ENCODE assay signal across 19 mouse cellular contexts in the genomic region with DNA sequence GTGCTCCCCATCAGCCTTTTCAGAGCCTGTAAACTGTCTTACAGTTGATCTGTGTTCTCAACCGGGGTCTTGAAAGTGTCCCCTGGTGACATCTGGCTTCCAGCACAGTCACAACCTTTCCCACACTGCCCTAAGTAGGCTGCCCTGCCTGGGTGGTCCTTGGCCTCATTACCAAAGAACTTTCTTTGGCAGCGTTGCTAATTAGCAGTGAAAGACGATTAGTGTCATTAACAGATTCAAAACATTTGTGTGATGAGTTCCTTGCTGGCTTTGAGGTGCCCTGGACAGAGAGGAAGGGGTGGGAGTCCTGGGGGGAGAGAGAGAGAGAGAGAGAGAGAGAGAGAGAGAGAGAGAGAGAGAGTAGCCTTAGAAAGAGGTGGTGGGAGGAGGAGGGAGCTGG. TPM values are rescaled to one million over a fixed set of nuclear protein-coding genes. Genes with fewer than 3 reads are reported as not detected.
A peak's percentile ranks its signal among the peaks of the same experiment; 100 is the strongest.
DNase-seq lines count a peak whose midpoint lies in the region; ATAC-seq lines count a peak whose summit lies in the region.
"Had no signal": no experiment of that assay in that cellular context is flagged by ENCODE, and none has a peak within 500 bp of the region (broad histone marks: within the 10 kb centered on the region; RNA-seq: fewer than 3 reads in every experiment).

No protein-coding gene starts in this region.

- DNase-seq in hindbrain, embryonic 14.5 days (ENCODE audit: low spot score), result no peak
- DNase-seq in midbrain, embryonic 10.5 days (ENCODE audit: low spot score), result no peak
- DNase-seq in midbrain, embryonic 14.5 days, result no peak
- DNase-seq in forelimb bud, embryonic 11.5 days (ENCODE audit: low read depth, low spot score), result peak; percentile 61
- no peak for DNase-seq in layer of hippocampus, adult 9-11 months
- no peak for DNase-seq in liver
- DNase-seq: adrenal gland, adult 8-10 months; cerebellum, adult 8-10 months; gastrocnemius, postnatal 10 days; heart, adult 2 months; kidney, adult 9 months; thymus, adult 18-20 months had no signal

- no peak overlapping the region for H3K27ac ChIP-seq in hindbrain, embryonic 16.5 days (ENCODE audit: low read depth, low read length)
- no peak overlapping the region for H3K27ac ChIP-seq in hindbrain, embryonic 14.5 days
- H3K27ac ChIP-seq in midbrain, embryonic 10.5 days (replicated peaks), result 0 out of 2 replicates have a peak overlapping the region, but pooled peaks have one; percentile 13
- no peak overlapping the region for H3K27ac ChIP-seq in midbrain, embryonic 14.5 days (replicated peaks; ENCODE audit: low read depth, low read length)
- H3K27ac ChIP-seq: embryonic facial prominence, embryonic 13.5 days; heart, adult 2 months; hindbrain, embryonic 12.5 days; limb, embryonic 13.5 days had no signal

- H3K9ac ChIP-seq in hindbrain, embryonic 16.5 days (ENCODE audit: low read depth, low read length), result no peak overlapping the region
- no peak overlapping the region for H3K9ac ChIP-seq in hindbrain, embryonic 14.5 days
- H3K9ac ChIP-seq in midbrain, embryonic 14.5 days (replicated peaks; ENCODE audit: low read length), result no peak overlapping the region
- H3K9ac ChIP-seq: embryonic facial prominence, embryonic 13.5 days; hindbrain, embryonic 12.5 days; limb, embryonic 13.5 days had no signal

- H3K4me3 ChIP-seq in hindbrain, embryonic 16.5 days (ENCODE audit: low read length), result no peak overlapping the region
- H3K4me3 ChIP-seq in hindbrain, embryonic 14.5 days (replicated peaks; ENCODE audit: low read length), result no peak overlapping the region
- no peak overlapping the region for H3K4me3 ChIP-seq in midbrain, embryonic 10.5 days
- no peak overlapping the region for H3K4me3 ChIP-seq in midbrain, embryonic 14.5 days (replicated peaks; ENCODE audit: low read depth, low read length)
- H3K4me3 ChIP-seq: embryonic facial prominence, embryonic 13.5 days; heart, adult 2 months; hindbrain, embryonic 12.5 days; limb, embryonic 13.5 days had no signal

- H3K4me1 ChIP-seq in hindbrain, embryonic 16.5 days (ENCODE audit: control insufficient read depth, insufficient read depth, low read depth, low read length), result peaks cover 8% of the 10 kb centered on the region
- H3K4me1 ChIP-seq in hindbrain, embryonic 14.5 days (replicated peaks; ENCODE audit: control insufficient read depth, insufficient read depth, low read length), result peaks cover 11% of the 10 kb centered on the region
- H3K4me1 ChIP-seq in midbrain, embryonic 10.5 days, result peaks cover 62% of the 10 kb centered on the region
- H3K4me1 ChIP-seq in midbrain, embryonic 14.5 days (ENCODE audit: control insufficient read depth, insufficient read depth, low read length), result peaks cover 22% of the 10 kb centered on the region
- H3K4me1 ChIP-seq: limb, embryonic 13.5 days had no signal

- ATAC-seq in hindbrain, embryonic 16.5 days, result peak; percentile 32; the same call in 1 of the 2 replicates
- ATAC-seq in hindbrain, embryonic 14.5 days (ENCODE audit: low FRiP score), result no peak
- no peak for ATAC-seq in midbrain, embryonic 14.5 days (ENCODE audit: low FRiP score, low TSS enrichment)

- H3K27me3 ChIP-seq in hindbrain, embryonic 16.5 days (replicated peaks; ENCODE audit: control insufficient read depth, insufficient read depth, low read length), result no peaks in the 10 kb centered on the region; the same call in 1 of the 2 replicates
- peaks cover 22% of the 10 kb centered on the region; the same call in 1 of the 2 replicates for H3K27me3 ChIP-seq in hindbrain, embryonic 14.5 days (ENCODE audit: control insufficient read depth, insufficient read depth, low read length)
- H3K27me3 ChIP-seq in midbrain, embryonic 10.5 days (ENCODE audit: low read depth, poor library complexity, severe bottlenecking), result peaks cover 94% of the 10 kb centered on the region
- H3K27me3 ChIP-seq in midbrain, embryonic 14.5 days (ENCODE audit: control insufficient read depth, insufficient read depth, low read length), result no peaks in the 10 kb centered on the region

- no peak overlapping the region for H3K4me2 ChIP-seq in hindbrain, embryonic 16.5 days (ENCODE audit: low read length)
- H3K4me2 ChIP-seq in hindbrain, embryonic 14.5 days (replicated peaks), result no peak overlapping the region
- H3K4me2 ChIP-seq in midbrain, embryonic 14.5 days (ENCODE audit: low read length), result no peak overlapping the region
- H3K4me2 ChIP-seq: embryonic facial prominence, embryonic 13.5 days; hindbrain, embryonic 12.5 days; limb, embryonic 13.5 days; midbrain, embryonic 11.5 days had no signal

- no peaks in the 10 kb centered on the region for H3K9me3 ChIP-seq in hindbrain, embryonic 16.5 days (ENCODE audit: control insufficient read depth, low read length)
- no peaks in the 10 kb centered on the region for H3K9me3 ChIP-seq in hindbrain, embryonic 14.5 days (ENCODE audit: control insufficient read depth, low read length)
- no peaks in the 10 kb centered on the region for H3K9me3 ChIP-seq in midbrain, embryonic 10.5 days (replicated peaks)
- H3K9me3 ChIP-seq in midbrain, embryonic 14.5 days (ENCODE audit: control insufficient read depth, low read length), result no peaks in the 10 kb centered on the region
- H3K9me3 ChIP-seq: embryonic facial prominence, embryonic 13.5 days; G1E; hindbrain, embryonic 12.5 days; limb, embryonic 13.5 days had no signal

- WGBS in hindbrain, embryonic 16.5 days, result 7% methylated on average over 3 of the region's 3 CpGs
- 11% methylated on average over 3 of the region's 3 CpGs for WGBS in hindbrain, embryonic 14.5 days
- WGBS in midbrain, embryonic 10.5 days, result 19% methylated on average over 3 of the region's 3 CpGs
- WGBS in midbrain, embryonic 14.5 days, result 19% methylated on average over 3 of the region's 3 CpGs

- no peaks in the 10 kb centered on the region for H3K36me3 ChIP-seq in hindbrain, embryonic 16.5 days (ENCODE audit: control insufficient read depth, insufficient read depth, low read length)
- H3K36me3 ChIP-seq in hindbrain, embryonic 14.5 days (replicated peaks; ENCODE audit: control insufficient read depth, insufficient read depth), result no peaks in the 10 kb centered on the region
- H3K36me3 ChIP-seq in midbrain, embryonic 10.5 days, result no peaks in the 10 kb centered on the region
- no peaks in the 10 kb centered on the region for H3K36me3 ChIP-seq in midbrain, embryonic 14.5 days (ENCODE audit: control insufficient read depth, insufficient read depth, low read length)
- H3K36me3 ChIP-seq: embryonic facial prominence, embryonic 13.5 days; G1E; hindbrain, embryonic 12.5 days; limb, embryonic 13.5 days had no signal

RNA-seq across cellular contexts. Expression of gene Cdh22, which starts 14.3 kb away (rescaled TPM):
- 11.0 and 13.1 TPM in 2 replicates for polyA plus RNA-seq in hindbrain, embryonic 16.5 days (2015; fragmentation: Nextera tagmentation; extraction: Ambion mirVana)
- 12.4 and 15.4 TPM in 2 replicates for polyA plus RNA-seq in hindbrain, embryonic 14.5 days (2014; fragmentation: Nextera tagmentation; extraction: Ambion mirVana)
- polyA plus RNA-seq in midbrain, embryonic 10.5 days (2016; fragmentation: Nextera tagmentation; extraction: Ambion mirVana), result 3.9 and 7.1 TPM in 2 replicates
- polyA plus RNA-seq in midbrain, embryonic 14.5 days (2014; fragmentation: Nextera tagmentation; extraction: Ambion mirVana), result 15.8 and 18.4 TPM in 2 replicates
- polyA plus RNA-seq: G1E; liver, embryonic 16.5 days had no signal

RNA-seq across cellular contexts. Expression of gene Slc35c2, which starts 38.7 kb away (rescaled TPM):
- 73.4 and 79.6 TPM in 2 replicates for polyA plus RNA-seq in hindbrain, embryonic 16.5 days (2015; fragmentation: Nextera tagmentation; extraction: Ambion mirVana)
- 60.1 and 60.8 TPM in 2 replicates for polyA plus RNA-seq in hindbrain, embryonic 14.5 days (2014; fragmentation: Nextera tagmentation; extraction: Ambion mirVana)
- 72.8 and 73.0 TPM in 2 replicates for polyA plus RNA-seq in midbrain, embryonic 10.5 days (2016; fragmentation: Nextera tagmentation; extraction: Ambion mirVana)
- 60.8 and 65.2 TPM in 2 replicates for polyA plus RNA-seq in midbrain, embryonic 14.5 days (2014; fragmentation: Nextera tagmentation; extraction: Ambion mirVana)
